Mouse (Mus musculus) brain, embryonic 14.5 days (tissue): ENCODE results near the gene Vmn1r159. TPM values are rescaled to one million over a fixed set of nuclear protein-coding genes. Genes with fewer than 3 reads are reported as not detected.
"Not testable (repeated sequence)": the region's sequence is repeated elsewhere in the genome, so short reads cannot be mapped to it uniquely, and the experiment has no call there.

Experiments used
- DNase-seq: peaks from one replicate; pipeline ENCODE4 v3.0.0-alpha.2; 2011; ENCODE audit warnings: low read depth
- polyA plus RNA-seq: library from polyadenylated mRNA; depleted of rRNA; stranded (reverse); fragments of >200 nt; gene quantifications from 2 replicates; pipeline ENCODE4 v1.2.3, GENCODE M21; 2012; rRNA removed

The Vmn1r159 gene
- not detected in 2 replicates for polyA plus RNA-seq

DNA sequence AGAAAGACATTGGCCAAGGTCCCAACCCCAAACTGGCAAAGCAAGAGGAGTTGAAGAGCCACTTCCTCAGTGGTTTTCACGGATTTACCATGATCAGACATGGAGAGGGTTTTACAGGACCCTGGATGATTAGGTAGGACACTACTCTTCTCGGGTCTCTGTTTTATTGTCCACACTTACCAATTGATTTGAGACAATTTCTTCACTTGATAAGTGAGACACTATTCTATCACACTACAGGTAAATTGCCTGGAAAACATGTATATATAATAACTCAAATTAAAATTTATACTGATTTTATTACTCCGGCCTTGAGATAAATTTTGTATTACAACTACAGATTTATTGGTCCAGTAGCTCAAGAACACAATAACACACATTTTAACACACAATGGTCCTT lies at the start of gene Vmn1r159:
Gene Vmn1r159 (minus strand): TSS at position 101 of the 400 bp plus-strand sequence.
- DNase-seq: not testable (repeated sequence)

DNA sequence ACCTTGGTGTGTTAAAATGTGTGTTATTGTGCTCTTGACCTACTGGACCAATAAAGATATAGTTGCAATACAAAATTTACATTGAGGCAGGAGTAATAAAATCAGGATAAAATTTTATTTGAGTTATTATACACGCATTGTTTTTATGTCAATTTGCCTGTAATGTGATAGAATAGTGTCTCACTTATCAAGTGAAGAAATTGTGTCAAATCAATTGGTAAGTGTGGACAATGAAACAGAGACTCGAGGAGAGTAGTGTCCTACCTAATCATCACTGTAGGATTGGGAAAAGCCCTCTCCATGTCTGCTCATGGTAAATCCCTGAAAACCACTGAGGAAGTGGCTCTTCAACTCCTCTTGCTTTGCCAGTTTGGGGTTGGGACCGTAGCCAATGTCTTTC lies 27.5 kb upstream of the Vmn1r159 start, which contains the start of gene Vmn1r160:
Gene Vmn1r160 (plus strand): TSS at position 301 of the 400 bp plus-strand sequence.
- DNase-seq: not testable (repeated sequence)

Other genes with a start within 250 kb of the Vmn1r159 start
- gene Vmn1r155, start 185.6 kb downstream of the Vmn1r159 start, polyA plus RNA-seq: not detected in 2 replicates
- gene Gm8693, start 151.3 kb downstream of the Vmn1r159 start, polyA plus RNA-seq: not detected in 2 replicates
- gene Gm4567, start 123.9 kb downstream of the Vmn1r159 start, polyA plus RNA-seq: not detected in 2 replicates
- gene Vmn1r157, start 81.9 kb downstream of the Vmn1r159 start, polyA plus RNA-seq: not detected in 2 replicates
- not detected in 2 replicates for gene Vmn1r158, start 52.8 kb downstream of the Vmn1r159 start, polyA plus RNA-seq
- gene Vmn1r160, start 27.6 kb upstream of the Vmn1r159 start, polyA plus RNA-seq: not detected in 2 replicates
- not detected in 2 replicates for gene Gm4214, start 141.1 kb upstream of the Vmn1r159 start, polyA plus RNA-seq
- not detected in 2 replicates for gene Gm4216, start 176.3 kb upstream of the Vmn1r159 start, polyA plus RNA-seq
- not detected in 2 replicates for gene Vmn1r163, start 211.9 kb upstream of the Vmn1r159 start, polyA plus RNA-seq
- not detected in 2 replicates for gene Gm8720, start 223.9 kb upstream of the Vmn1r159 start, polyA plus RNA-seq